Mouse (Mus musculus): Measurements from ENCODE around the gene Otud6a.
"Not testable (repeated sequence)": the region's sequence is repeated elsewhere in the genome, so short reads cannot be mapped to it uniquely, and the experiment has no call there.

Gene Otud6a

GRCm38 (mm10) chrX:100428693-100429092, at the start of gene Otud6a:
Gene Otud6a (plus strand): TSS chrX:100429013.
- no peak for DNase-seq (ENCODE audit: low spot score)

- no peak for DNase-seq (ENCODE audit: low spot score)
These were observed 38.9 kb upstream of the Otud6a start for GRCm38 (mm10) chrX:100389887-100390286.

- DNase-seq (ENCODE audit: low spot score) = peak; percentile 22
These were observed 36.5 kb upstream of the Otud6a start for GRCm38 (mm10) chrX:100392304-100392703.

GRCm38 (mm10) chrX:100394223-100394861, 34.5 kb upstream of the Otud6a start:
- no peak for DNase-seq (ENCODE audit: low spot score)

- peak; percentile 7 for DNase-seq (ENCODE audit: low spot score)
These were observed 33.8 kb upstream of the Otud6a start for GRCm38 (mm10) chrX:100395026-100395425.

GRCm38 (mm10) chrX:100400900-100401299, 27.9 kb upstream of the Otud6a start:
- DNase-seq (ENCODE audit: low spot score) = no peak

- DNase-seq (ENCODE audit: low spot score) = no peak
These were observed 27.2 kb upstream of the Otud6a start for GRCm38 (mm10) chrX:100401657-100402056.

GRCm38 (mm10) chrX:100409245-100409644, 19.6 kb upstream of the Otud6a start:
- DNase-seq (ENCODE audit: low spot score) = no peak

- no peak for DNase-seq (ENCODE audit: low spot score)
These were observed 3.5 kb downstream of the Otud6a start for GRCm38 (mm10) chrX:100432311-100432710.

GRCm38 (mm10) chrX:100442617-100443016, 13.8 kb downstream of the Otud6a start, which contains the start of gene Awat2:
Gene Awat2 (minus strand): TSS chrX:100442717.
- DNase-seq (ENCODE audit: low spot score) = not testable (repeated sequence)

GRCm38 (mm10) chrX:100443532-100443931, 14.7 kb downstream of the Otud6a start:
- DNase-seq (ENCODE audit: low spot score) = no peak

GRCm38 (mm10) chrX:100468047-100468446, 39.2 kb downstream of the Otud6a start:
- DNase-seq (ENCODE audit: low spot score) = no peak

GRCm38 (mm10) chrX:100470126-100470525, 41.3 kb downstream of the Otud6a start:
- no peak for DNase-seq (ENCODE audit: low spot score)

- no peak for DNase-seq (ENCODE audit: low spot score)
These were observed 42.7 kb downstream of the Otud6a start for GRCm38 (mm10) chrX:100471491-100471890.

- no peak for DNase-seq (ENCODE audit: low spot score)
These were observed 46.9 kb downstream of the Otud6a start for GRCm38 (mm10) chrX:100475569-100476223.
